Mouse (Mus musculus): ENCODE measurements at regions not wholly inside any gene's neighbourhood (a gene's known extent, or its start where the extent isn't known, plus 50 kb on each side); places are given as distances from the start of the nearest gene placed in this dataset.

- TF ChIP-seq GATA1 (IDR thresholded peaks at IDR 0.05; ENCODE audit: borderline replicate concordance, low read length) (no peak), FLI1 (IDR thresholded peaks at IDR 0.05; ENCODE audit: low read length) (no peak)
These were observed 299.6 kb upstream of the Marcks start for GRCm38 (mm10) chr10:37438312-37438711.
